Mouse (Mus musculus) liver, postnatal 0 days (tissue): ENCODE results near the gene Gm49368.

Experiments used
- CTCF ChIP-seq: sonication (generic); IDR thresholded peaks from 2 replicates; pipeline ENCODE4 v1.5.1; 2016; ENCODE audit warnings: antibody characterized with exemption, low read depth
- EP300 ChIP-seq: IDR thresholded peaks from 2 replicates; pipeline ENCODE4 v1.6.1; 2016; ENCODE audit warnings: antibody characterized with exemption, low read depth, mild to moderate bottlenecking

DNA sequence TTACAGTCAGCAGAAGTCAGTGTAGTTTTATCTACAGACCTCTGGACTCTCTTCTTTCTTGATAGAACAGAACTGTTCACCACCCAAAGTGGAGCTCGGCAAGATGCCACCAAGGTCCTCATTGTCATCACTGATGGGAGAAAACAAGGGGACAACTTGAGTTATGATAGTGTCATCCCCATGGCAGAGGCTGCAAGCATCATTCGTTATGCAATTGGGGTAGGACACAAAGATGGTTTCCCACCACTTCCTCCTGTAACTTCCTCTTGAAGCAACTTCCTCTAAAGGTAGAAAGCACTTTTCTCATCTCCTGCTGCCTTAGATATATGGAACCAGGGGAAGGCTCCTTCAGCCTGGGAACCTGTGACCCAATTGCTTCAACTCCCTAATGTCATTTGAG, 71.1 kb downstream of the Gm49368 start:
- no peak for TF ChIP-seq EP300
- TF ChIP-seq CTCF = no peak
